Mouse (Mus musculus): ENCODE data around the gene Rb1.

DNA sequence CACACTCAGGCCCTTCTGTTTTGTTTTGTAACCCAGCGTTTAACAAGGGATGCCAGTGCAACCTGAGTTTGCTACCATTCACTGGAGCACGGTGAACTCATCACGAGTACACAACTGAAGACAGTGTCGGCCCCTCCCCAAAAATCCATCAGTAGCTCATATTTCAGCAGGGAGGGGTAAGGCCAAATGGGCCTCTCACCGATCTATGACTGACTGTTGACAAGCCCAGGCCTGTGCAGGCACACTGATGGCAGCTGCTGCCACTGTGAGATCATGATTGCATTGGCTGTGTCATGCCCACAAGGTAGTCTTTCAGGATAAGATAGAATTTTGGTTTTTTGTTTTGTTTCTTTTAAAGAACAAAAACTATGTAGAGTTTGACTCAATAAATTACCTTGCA is 12.2 kb downstream of the Rb1 start:
- TF ChIP-seq CTCF (IDR thresholded peaks at IDR 0.05; ENCODE audit: low read depth, low read length) (no peak), POLR2A (IDR thresholded peaks at IDR 0.05; ENCODE audit: insufficient read depth, low read length) (no peak)
